Mouse (Mus musculus): ENCODE results near the gene Lcp2.

DNA sequence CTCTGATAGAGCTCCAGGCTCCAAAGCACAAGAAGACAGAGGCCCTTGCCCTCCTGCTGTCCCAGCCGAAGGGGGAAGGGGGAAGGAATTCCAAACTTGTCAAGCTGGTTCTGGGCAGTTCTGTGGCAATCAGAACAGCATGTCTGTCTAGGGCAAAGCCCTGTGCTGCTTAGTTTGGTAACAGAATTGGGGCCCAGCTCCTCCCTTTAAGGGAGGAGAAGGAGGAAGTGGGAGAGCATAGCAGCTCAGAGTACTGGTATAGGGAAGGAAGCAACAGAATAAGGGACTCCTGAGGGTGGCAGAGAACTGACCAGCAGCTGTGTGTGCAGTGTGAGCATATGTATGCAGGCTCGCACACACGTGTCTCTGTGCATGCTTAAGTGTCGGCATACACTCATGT is 25.6 kb downstream of the Lcp2 start:
- TF ChIP-seq POLR2A (IDR thresholded peaks at IDR 0.05; ENCODE audit: low read depth, low read length) = no peak
- TF ChIP-seq CTCF (conservative IDR thresholded peaks at IDR 0.05; ENCODE audit: insufficient read depth, insufficient read length, low read depth, low read length) = no peak
